Mouse (Mus musculus) erythroid progenitor cell, adult 5-6 weeks (primary cell): Measurements from ENCODE around the gene Lrrc14b. TPM values are rescaled to one million over a fixed set of nuclear protein-coding genes. Genes with fewer than 3 reads are reported as not detected.

Source experiments
- total RNA-seq, 2 experiments: library from RNA; stranded (forward) in 1 of 2; stranded (reverse) in 1 of 2; fragments of 150-400 nt in 1 of 2; fragments of 186-747, 209-891 nt in 1 of 2; gene quantifications; 2 replicates each; pipeline versions ENCODE4 v1.2.3 to v1.2.4; 2015 to 2017; ENCODE audit warnings: low replicate concordance in 2 of 2

Lrrc14b gene
- total RNA-seq, 2 experiments from 2014 or later, result not detected

Other genes with a start within 250 kb of the Lrrc14b start
- not detected in 2 replicates for gene Slc9a3, start 242.5 kb downstream of the Lrrc14b start, total RNA-seq (2015; ENCODE audit: low replicate concordance)
- gene Slc9a3, start 242.5 kb downstream of the Lrrc14b start, total RNA-seq (2017; ENCODE audit: low replicate concordance), result not detected in 2 replicates
- gene Exoc3, start 155.3 kb downstream of the Lrrc14b start, total RNA-seq (2015; ENCODE audit: low replicate concordance), result 11.5 and 30.6 TPM in 2 replicates
- 25.2 and 27.9 TPM in 2 replicates for gene Exoc3, start 155.3 kb downstream of the Lrrc14b start, total RNA-seq (2017; ENCODE audit: low replicate concordance)
- gene Ahrr, start 71.7 kb downstream of the Lrrc14b start, total RNA-seq (2015; ENCODE audit: low replicate concordance), result not detected in 2 replicates
- gene Ahrr, start 71.7 kb downstream of the Lrrc14b start, total RNA-seq (2017; ENCODE audit: low replicate concordance), result not detected in 2 replicates
- 56.2 and 60.8 TPM in 2 replicates for gene Pdcd6, start 46.4 kb downstream of the Lrrc14b start, total RNA-seq (2015; ENCODE audit: low replicate concordance)
- gene Pdcd6, start 46.4 kb downstream of the Lrrc14b start, total RNA-seq (2017; ENCODE audit: low replicate concordance), result 25.1 and 48.8 TPM in 2 replicates
- gene Sdha, start 13.7 kb downstream of the Lrrc14b start, total RNA-seq (2015; ENCODE audit: low replicate concordance), result 80.4 and 91.8 TPM in 2 replicates
- gene Sdha, start 13.7 kb downstream of the Lrrc14b start, total RNA-seq (2017; ENCODE audit: low replicate concordance), result 94.1 and 108 TPM in 2 replicates
- 20.5 and 24.5 TPM in 2 replicates for gene Ccdc127, start 13.7 kb downstream of the Lrrc14b start, total RNA-seq (2015; ENCODE audit: low replicate concordance)
- 20.8 and 32.7 TPM in 2 replicates for gene Ccdc127, start 13.7 kb downstream of the Lrrc14b start, total RNA-seq (2017; ENCODE audit: low replicate concordance)
- gene Zfp72, start 26.8 kb upstream of the Lrrc14b start, total RNA-seq (2015; ENCODE audit: low replicate concordance), result not detected in 2 replicates
- 2.5 TPM in 1 of 2 replicates, not detected in the other for gene Zfp72, start 26.8 kb upstream of the Lrrc14b start, total RNA-seq (2017; ENCODE audit: low replicate concordance)
- gene Ftl1-ps1, start 35.7 kb upstream of the Lrrc14b start, total RNA-seq (2015; ENCODE audit: low replicate concordance), result 88.0 and 131 TPM in 2 replicates
- gene Ftl1-ps1, start 35.7 kb upstream of the Lrrc14b start, total RNA-seq (2017; ENCODE audit: low replicate concordance), result 27.9 and 36.8 TPM in 2 replicates
- gene Zfp825, start 130.0 kb upstream of the Lrrc14b start, total RNA-seq (2015; ENCODE audit: low replicate concordance), result 5.0 and 10.8 TPM in 2 replicates
- 5.1 and 10.5 TPM in 2 replicates for gene Zfp825, start 130.0 kb upstream of the Lrrc14b start, total RNA-seq (2017; ENCODE audit: low replicate concordance)